Mouse (Mus musculus): ENCODE results near the gene Slc25a47.

GRCm38 (mm10) chr12:108856186-108856585 lies 20.3 kb downstream of the Slc25a47 start:
- TF ChIP-seq EP300 (IDR thresholded peaks at IDR 0.05; ENCODE audit: insufficient read depth, low read depth, low read length), result no peak
- no peak for TF ChIP-seq CTCF (IDR thresholded peaks at IDR 0.05)

Measured in heart, adult 2 months (tissue).